Mouse (Mus musculus): ENCODE measurements at regions not wholly inside any gene's neighbourhood (a gene's known extent, or its start where the extent isn't known, plus 50 kb on each side); places are given as distances from the start of the nearest gene placed in this dataset.

DNA sequence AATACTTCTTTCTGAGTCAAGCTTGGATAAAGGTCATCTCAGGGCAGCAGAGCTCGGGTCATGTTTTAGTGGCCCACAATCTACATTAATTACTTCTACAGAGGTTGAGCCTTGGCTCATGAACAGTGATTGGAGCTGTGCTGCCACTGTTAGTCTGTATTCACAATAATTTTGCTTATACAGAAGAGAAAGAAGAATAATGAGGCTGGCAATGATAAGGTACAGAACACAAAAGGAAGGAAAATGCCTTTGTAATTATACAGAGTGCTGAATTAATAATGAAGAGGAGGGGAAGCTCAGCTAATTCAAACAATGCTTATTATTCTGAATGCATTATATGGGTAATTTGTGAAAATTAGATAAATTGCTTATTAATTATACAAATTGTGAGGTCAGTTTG lies 573.9 kb upstream of the Cblb start:
- TF ChIP-seq CTCF (IDR thresholded peaks at IDR 0.05; ENCODE audit: borderline replicate concordance, insufficient read depth, low read length) (no peak), POLR2A (IDR thresholded peaks at IDR 0.05; ENCODE audit: low read depth, low read length) (no peak)

All from embryonic fibroblast, embryonic 13.5 days (primary cell).